Comparison of ENCODE assay signal across 7 mouse cellular contexts in the genomic region with DNA sequence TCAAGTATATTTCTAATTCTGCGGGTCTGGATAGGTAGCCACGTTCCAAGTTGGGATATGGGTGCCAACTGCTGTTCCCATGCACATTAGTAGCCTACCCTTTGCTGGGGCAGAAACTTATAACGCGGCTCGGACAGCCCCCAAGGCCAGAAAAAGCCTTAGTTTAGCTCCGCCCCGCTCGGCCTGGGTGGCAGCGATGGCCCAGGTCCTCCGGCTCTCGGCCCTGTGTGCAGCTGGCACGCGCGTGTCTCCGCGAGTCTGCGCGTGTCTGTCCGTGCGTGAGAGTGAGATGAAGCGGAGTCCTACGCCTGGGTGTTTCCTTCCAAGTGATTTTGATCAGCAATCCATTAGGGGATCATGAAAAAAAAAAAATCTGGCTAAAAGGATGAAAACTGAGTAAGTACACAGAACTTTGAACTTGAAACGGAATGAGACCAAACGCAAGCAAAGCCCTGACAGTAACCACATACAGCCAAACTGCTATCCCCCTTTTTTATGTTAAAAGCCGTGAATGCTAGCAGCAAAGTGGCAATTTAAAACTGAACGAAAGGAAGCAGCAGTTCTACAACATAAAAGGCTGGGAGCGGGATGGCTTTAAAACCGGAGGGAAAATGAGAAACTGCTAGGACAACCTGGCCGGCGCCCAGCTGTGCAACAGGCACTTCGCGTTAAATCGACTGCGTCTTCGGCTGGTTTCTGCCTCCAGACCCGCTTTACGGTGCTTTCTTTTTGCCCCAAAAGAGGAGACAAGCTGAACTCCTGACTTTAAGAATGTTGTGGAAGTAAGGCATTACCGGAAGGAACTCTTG. TPM values are rescaled to one million over a fixed set of nuclear protein-coding genes. Genes with fewer than 3 reads are reported as not detected.
DNase-seq lines count a peak whose midpoint lies in the region; ATAC-seq and TF ChIP-seq lines count a peak whose summit lies in the region.

A gene (plus strand): TSS at position 185 of the 809 bp plus-strand sequence.

- peak; percentile 80 for ATAC-seq in forebrain, embryonic 15.5 days (replicated peaks)
- ATAC-seq in hematopoietic stem cell, adult 5-6 weeks (replicated peaks in 1 of 2; ENCODE audit: insufficient read depth in 1 of 2, low FRiP score in 2 of 2, low TSS enrichment in 1 of 2, low read depth in 1 of 2, poor library complexity in 2 of 2, severe bottlenecking in 2 of 2), result peak; percentile 69 to 72
- ATAC-seq in limb, embryonic 13.5 days (ENCODE audit: low FRiP score, low read depth), result peak; percentile 63
- peak; percentile 88 for ATAC-seq in midbrain, embryonic 13.5 days

- TF ChIP-seq CTCF in bone marrow macrophage, adult 2 months (IDR thresholded peaks at IDR 0.05; ENCODE audit: low read depth, low read length), result no peak

- no peaks in the 10 kb centered on the region for H3K9me3 ChIP-seq in forebrain, embryonic 15.5 days
- no peaks in the 10 kb centered on the region for H3K9me3 ChIP-seq in limb, embryonic 13.5 days
- H3K9me3 ChIP-seq in midbrain, embryonic 13.5 days, result no peaks in the 10 kb centered on the region

- no peak for TF ChIP-seq POLR2A in bone marrow macrophage, adult 2 months (IDR thresholded peaks at IDR 0.05; ENCODE audit: borderline replicate concordance, low read depth, low read length)

- H3K36me3 ChIP-seq in forebrain, embryonic 15.5 days, result no peaks in the 10 kb centered on the region
- no peaks in the 10 kb centered on the region for H3K36me3 ChIP-seq in limb, embryonic 13.5 days
- no peaks in the 10 kb centered on the region for H3K36me3 ChIP-seq in midbrain, embryonic 13.5 days
- no peaks in the 10 kb centered on the region for H3K36me3 ChIP-seq in splenic B cell, adult 2 months (ENCODE audit: control insufficient read depth, insufficient read depth, low read length, poor library complexity, severe bottlenecking)

- under 1% methylated on average over 38 of the region's 38 CpGs for WGBS in forebrain, embryonic 15.5 days
- WGBS in limb, embryonic 13.5 days, result under 1% methylated on average over 38 of the region's 38 CpGs
- WGBS in midbrain, embryonic 13.5 days, result under 1% methylated on average over 38 of the region's 38 CpGs

- H3K4me2 ChIP-seq in forebrain, embryonic 15.5 days (replicated peaks), result peak within 1 kb of the TSS; percentile 79
- peak within 1 kb of the TSS; percentile 71 for H3K4me2 ChIP-seq in limb, embryonic 13.5 days (replicated peaks)
- peak within 1 kb of the TSS; percentile 93 for H3K4me2 ChIP-seq in midbrain, embryonic 13.5 days (replicated peaks)

- no peak within 1 kb of the TSS for H3K27ac ChIP-seq in bone marrow macrophage, adult 2 months (ENCODE audit: insufficient read depth, low read depth, low read length)
- H3K27ac ChIP-seq in forebrain, embryonic 15.5 days (replicated peaks), result no peak within 1 kb of the TSS
- peak within 1 kb of the TSS; percentile 93 for H3K27ac ChIP-seq in limb, embryonic 13.5 days
- H3K27ac ChIP-seq in midbrain, embryonic 13.5 days, result no peak within 1 kb of the TSS

- peak; percentile 73 for DNase-seq in ES-CJ7 (ENCODE audit: low read depth, low spot score)
- peak; percentile 39 for DNase-seq in splenic B cell, adult 2 months (ENCODE audit: low read depth, low spot score)

- H3K27me3 ChIP-seq in forebrain, embryonic 15.5 days, result peaks cover 13% of the 10 kb centered on the region; the same call in 1 of the 2 replicates
- H3K27me3 ChIP-seq in limb, embryonic 13.5 days, result no peaks in the 10 kb centered on the region
- peaks cover 40% of the 10 kb centered on the region for H3K27me3 ChIP-seq in midbrain, embryonic 13.5 days
- no peaks in the 10 kb centered on the region for H3K27me3 ChIP-seq in splenic B cell, adult 2 months (ENCODE audit: control insufficient read depth, insufficient read depth, low read length, poor library complexity, severe bottlenecking)

- peak within 1 kb of the TSS; percentile 30 for H3K9ac ChIP-seq in forebrain, embryonic 15.5 days (replicated peaks)
- H3K9ac ChIP-seq in limb, embryonic 13.5 days, result peak within 1 kb of the TSS; percentile 81
- peak within 1 kb of the TSS; percentile 40; the same call in 1 of the 2 replicates for H3K9ac ChIP-seq in midbrain, embryonic 13.5 days (replicated peaks)

- peak within 1 kb of the TSS; percentile 62 for H3K4me3 ChIP-seq in bone marrow macrophage, adult 2 months (ENCODE audit: insufficient read depth, low read length)
- H3K4me3 ChIP-seq in forebrain, embryonic 15.5 days, result peak within 1 kb of the TSS; percentile 40
- H3K4me3 ChIP-seq in limb, embryonic 13.5 days, result peak within 1 kb of the TSS; percentile 55
- H3K4me3 ChIP-seq in midbrain, embryonic 13.5 days (replicated peaks), result peak within 1 kb of the TSS; percentile 49

- H3K4me1 ChIP-seq in bone marrow macrophage, adult 2 months (ENCODE audit: control insufficient read depth, insufficient read depth, low read length), result no peaks in the 10 kb centered on the region
- peaks cover 19% of the 10 kb centered on the region for H3K4me1 ChIP-seq in forebrain, embryonic 15.5 days
- H3K4me1 ChIP-seq in limb, embryonic 13.5 days, result peaks cover 14% of the 10 kb centered on the region; the same call in 1 of the 2 replicates
- peaks cover 20% of the 10 kb centered on the region for H3K4me1 ChIP-seq in midbrain, embryonic 13.5 days (replicated peaks)

RNA-seq across cellular contexts. Expression of the gene that starts here (rescaled TPM):
- polyA plus RNA-seq in bone marrow macrophage, adult 2 months (2012; ENCODE audit: insufficient read depth, insufficient read length, missing spikeins), result 0.71 and 0.79 TPM in 2 replicates
- polyA plus RNA-seq in forebrain, embryonic 15.5 days (2015; fragmentation: Nextera tagmentation; extraction: Ambion mirVana), result 3.0 and 3.3 TPM in 2 replicates
- total RNA-seq in hematopoietic stem cell, adult 5-6 weeks (2017), result 1.8 and 2.8 TPM in 2 replicates
- 53.1 and 53.5 TPM in 2 replicates for polyA plus RNA-seq in limb, embryonic 13.5 days (2015; fragmentation: Nextera tagmentation; extraction: Ambion mirVana)
- polyA plus RNA-seq in midbrain, embryonic 13.5 days (2015; fragmentation: Nextera tagmentation; extraction: Ambion mirVana), result 2.8 and 3.2 TPM in 2 replicates

Comparison
In these comparisons a context has a peak if more than half of its experiments do, and no peak if none do; other contexts are left out.
1. RNA of the gene that starts here (polyA plus RNA-seq): 53.1 to 53.5 TPM in limb, embryonic 13.5 days; 2.8 to 3.2 TPM in midbrain, embryonic 13.5 days, 3.0 to 3.3 TPM in forebrain, embryonic 15.5 days and 0.71 to 0.79 TPM in bone marrow macrophage, adult 2 months; every median in the first group is over 10 times any median in the second.
2. H3K9ac ChIP-seq: peak in every context shown above with its lines; median percentile 81 in limb, embryonic 13.5 days; 40 in midbrain, embryonic 13.5 days; 30 in forebrain, embryonic 15.5 days.
3. Peak in every context shown above with its lines, with median percentiles within 50 percentile points of each other: H3K4me3 ChIP-seq, ATAC-seq and H3K4me2 ChIP-seq.